Mouse (Mus musculus): Measurements from ENCODE around the gene Rrh.

The Rrh gene

DNA sequence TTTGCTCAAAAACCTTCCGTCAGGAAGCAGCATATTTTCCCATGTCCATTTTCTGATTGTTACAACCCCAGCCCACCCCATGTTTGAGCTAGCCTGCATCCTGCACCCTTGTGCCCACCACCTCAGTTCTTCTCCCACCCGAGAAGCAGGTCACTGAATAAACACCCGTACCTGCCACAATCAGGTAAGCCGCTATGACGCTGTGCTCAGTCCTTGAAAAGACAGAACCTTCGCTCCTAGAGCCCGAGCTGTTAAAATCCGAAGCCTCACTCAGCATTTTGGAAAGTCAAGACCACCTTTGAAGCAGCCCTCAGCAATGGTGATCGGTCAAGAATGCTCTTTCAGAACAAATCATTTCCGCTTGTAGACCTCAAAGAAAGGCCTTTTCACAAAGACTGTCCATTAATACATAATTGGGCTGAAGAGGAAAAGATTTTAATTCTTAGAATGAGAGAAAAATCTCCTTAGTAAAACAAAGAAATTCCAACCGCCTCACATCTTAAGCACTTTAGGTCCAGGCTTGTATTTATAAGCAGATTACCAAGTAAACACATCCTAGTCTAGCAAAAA lies at the start of gene Rrh:
TSS of gene Rrh (minus strand) at position 382 of the 570 bp plus-strand sequence.
- no peak for DNase-seq (ENCODE audit: extremely low read depth, insufficient read length, low spot score)

DNA sequence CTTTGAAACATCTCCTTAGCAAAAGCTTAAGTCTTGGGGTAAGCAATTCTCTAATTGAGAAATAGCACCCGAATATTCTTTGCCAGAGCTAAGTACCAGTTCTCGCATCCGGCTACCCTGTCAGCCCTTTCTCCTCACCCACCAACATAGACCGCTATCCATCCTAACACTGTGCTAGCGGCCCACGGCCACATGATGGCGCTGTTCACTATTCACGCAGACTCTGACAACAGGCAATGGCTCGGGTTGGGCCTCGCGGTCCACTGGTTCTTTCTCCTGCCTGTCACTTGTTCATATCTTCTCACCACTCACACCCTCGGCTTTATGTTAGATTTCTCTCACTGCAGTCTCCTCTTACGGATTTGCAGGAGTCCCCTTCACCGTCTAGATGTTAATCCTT lies 41.3 kb upstream of the Rrh start:
- DNase-seq (ENCODE audit: extremely low read depth, insufficient read length, low spot score) = no peak

DNA sequence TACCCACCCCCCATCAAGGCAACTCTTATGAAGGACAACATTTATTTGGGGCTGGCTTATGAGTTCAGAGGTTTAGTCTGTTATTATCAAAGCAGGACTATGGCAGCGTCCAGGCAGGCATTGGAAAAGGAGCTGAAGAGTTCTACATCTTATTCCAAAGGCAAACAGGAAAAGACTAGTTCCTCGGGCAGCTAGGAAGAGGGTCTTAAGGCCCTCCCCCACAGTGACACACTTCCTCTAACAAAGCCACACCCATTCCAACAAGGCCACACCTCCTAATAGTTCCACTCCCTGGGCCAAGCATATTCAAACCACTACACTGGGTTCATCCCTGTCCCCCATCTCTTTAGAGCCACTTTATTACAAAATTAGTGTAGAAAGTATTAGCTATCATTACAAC lies 40.2 kb upstream of the Rrh start:
- DNase-seq (ENCODE audit: extremely low read depth, insufficient read length, low spot score) = no peak

DNA sequence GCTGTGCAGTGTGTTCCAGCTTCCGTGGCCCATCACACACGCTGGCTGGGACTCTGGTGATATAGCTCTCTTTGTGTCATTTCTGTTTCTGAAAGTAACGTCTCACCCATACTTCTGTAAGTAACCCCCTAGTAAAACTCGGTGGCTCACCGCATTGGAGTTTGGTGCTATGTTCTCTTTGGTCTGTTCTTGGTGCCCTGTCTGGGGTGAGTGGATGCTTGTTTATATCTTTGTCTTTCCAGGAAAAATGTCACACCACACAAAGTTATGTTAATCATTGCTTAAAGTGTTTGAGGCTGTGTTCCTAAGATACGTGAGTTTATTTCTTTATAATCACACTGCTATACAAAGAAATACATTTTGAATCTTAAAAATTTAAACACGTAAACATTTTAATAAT lies 24.5 kb upstream of the Rrh start:
- no peak for DNase-seq (ENCODE audit: extremely low read depth, insufficient read length, low spot score)

DNA sequence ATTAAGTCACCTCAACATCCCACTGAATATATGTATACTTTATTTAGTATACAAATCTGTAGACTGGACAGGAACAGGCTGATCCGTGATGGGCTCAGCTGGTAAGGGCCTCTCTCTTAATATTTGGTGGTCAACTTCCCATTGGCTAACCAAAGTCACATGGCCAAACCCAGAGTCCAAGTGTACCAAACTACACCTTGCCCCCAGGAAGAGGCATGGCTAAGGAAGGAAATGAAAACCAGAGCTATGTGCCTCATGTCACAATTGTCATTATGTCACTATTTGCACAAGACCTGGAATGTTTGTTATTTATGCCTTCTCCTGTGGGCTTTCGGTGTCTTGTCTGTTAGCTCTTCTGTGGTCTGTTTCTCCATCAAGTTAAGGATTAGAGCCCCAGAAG lies 23.5 kb upstream of the Rrh start:
- no peak for DNase-seq (ENCODE audit: extremely low read depth, insufficient read length, low spot score)

- no peak for DNase-seq (ENCODE audit: extremely low read depth, insufficient read length, low spot score)
Measured at GRCm38 (mm10) chr3:129838017-129838416, 15.6 kb upstream of the Rrh start.

DNA sequence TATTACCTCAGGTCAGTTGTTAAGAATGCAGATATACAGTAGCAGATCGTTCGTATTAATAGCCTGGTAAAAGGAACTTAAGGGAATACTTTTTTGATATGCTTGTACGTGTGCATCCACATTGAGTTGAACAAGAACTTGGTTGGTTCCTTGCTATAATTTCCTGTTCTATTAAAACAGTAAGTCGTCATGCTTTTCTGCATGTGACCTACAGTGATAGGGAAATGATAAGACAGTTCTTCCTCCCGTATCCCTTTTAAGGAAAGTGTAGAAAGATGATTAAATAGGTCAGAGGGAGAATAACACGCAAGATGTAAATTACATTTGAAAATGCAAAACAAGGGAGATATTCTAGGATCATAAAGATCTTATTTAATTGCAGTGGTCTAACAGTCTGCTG lies 14.6 kb upstream of the Rrh start:
- no peak for DNase-seq (ENCODE audit: extremely low read depth, insufficient read length, low spot score)

- DNase-seq (ENCODE audit: extremely low read depth, insufficient read length, low spot score) = no peak
Measured at GRCm38 (mm10) chr3:129836051-129836697, 13.8 kb upstream of the Rrh start.

DNA sequence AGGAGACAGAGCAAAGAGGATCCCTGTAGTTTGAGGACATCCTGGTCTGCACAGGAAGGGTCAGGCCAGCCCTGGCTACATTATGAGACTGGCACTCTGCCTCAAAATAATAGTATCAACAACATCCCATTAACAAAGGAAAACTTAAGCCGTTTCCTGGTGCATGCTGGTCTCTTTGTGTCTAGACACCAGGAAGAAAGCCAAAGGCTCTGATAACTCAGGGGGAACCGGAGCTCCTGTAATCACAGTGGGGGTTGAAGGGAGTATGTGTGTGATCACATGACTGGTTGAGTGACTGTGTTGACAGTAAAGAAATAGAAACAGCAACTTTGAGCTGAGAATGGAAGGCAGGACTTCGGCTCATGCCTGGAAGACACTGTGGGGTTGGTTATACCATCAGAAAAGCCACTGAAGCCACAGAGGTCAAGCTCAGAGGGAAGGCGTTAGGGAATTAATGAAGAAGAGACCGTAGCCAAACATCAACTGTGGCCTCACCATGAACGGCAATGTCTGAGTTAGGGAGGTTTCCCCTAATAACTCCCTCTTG lies 13.1 kb upstream of the Rrh start, which contains the start of gene Cfi:
TSS of gene Cfi (plus strand) at position 497 of the 547 bp plus-strand sequence.
- DNase-seq (ENCODE audit: extremely low read depth, insufficient read length, low spot score) = no peak

GRCm38 (mm10) chr3:129831035-129831568 lies 8.7 kb upstream of the Rrh start, which contains the start of gene Gar1:
Gene Gar1 (minus strand): TSS chr3:129831396.
- DNase-seq (ENCODE audit: extremely low read depth, insufficient read length, low spot score) = peak; percentile 97

- DNase-seq (ENCODE audit: extremely low read depth, insufficient read length, low spot score) = no peak
Measured at GRCm38 (mm10) chr3:129830626-129831025, 8.2 kb upstream of the Rrh start.

DNA sequence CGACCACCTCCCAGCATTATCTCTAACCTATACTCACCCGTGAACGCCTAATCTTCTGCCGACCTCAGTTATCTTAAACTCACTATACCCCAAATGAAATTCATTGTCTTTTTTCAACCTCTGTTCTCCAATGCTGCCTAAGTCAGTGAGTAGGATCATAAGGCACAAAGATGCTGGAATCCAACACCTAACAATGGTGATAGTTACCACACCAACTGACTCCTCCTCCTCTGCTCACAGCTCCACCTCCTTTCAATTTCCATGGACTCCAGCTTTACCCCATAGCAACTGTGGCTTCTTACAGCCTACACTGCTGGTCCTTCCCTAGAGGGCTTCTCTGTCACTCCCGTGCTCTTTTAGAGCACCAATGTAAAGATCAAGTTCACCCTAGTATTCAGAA lies 5.3 kb upstream of the Rrh start:
- DNase-seq (ENCODE audit: extremely low read depth, insufficient read length, low spot score) = no peak

DNA sequence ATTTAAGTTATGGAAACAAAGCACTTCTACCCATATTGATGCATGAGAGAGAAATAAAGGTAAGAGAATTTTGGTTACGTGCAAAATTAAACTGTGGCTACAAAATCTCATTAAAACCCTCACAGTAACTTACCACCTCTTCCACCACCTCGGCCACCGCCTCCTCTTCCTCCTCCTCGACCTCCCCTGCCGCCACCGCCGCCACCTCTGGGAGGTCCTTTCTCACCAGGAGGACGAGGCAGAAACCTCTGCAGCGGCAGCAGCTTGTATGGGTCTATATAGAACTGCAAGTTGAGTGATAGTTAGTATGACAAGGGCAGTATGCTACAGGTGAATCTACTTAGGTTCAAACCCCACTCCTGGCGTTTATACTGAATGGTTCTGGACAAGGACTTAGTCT lies 4.3 kb upstream of the Rrh start:
- no peak for DNase-seq (ENCODE audit: extremely low read depth, insufficient read length, low spot score)

DNA sequence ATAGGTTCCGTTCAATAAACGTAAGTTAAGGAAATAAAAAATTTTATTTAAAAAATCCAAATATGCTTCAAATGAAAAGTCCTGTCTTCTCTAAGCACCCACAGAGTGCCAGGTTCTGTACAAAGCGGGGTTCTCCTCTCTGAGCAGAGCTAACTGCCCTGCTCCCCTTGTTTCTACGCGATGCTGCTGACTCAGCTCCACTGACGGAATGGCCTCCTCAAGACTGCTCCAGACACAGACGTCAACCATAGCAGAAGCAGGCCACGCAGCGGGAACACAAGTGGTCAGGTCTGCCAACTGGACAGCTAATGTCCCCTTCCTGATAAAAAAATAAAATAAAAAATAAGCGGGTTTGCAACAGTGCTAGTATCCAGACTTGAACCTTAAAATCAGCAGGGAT lies 2.5 kb upstream of the Rrh start:
- DNase-seq (ENCODE audit: extremely low read depth, insufficient read length, low spot score) = no peak

DNA sequence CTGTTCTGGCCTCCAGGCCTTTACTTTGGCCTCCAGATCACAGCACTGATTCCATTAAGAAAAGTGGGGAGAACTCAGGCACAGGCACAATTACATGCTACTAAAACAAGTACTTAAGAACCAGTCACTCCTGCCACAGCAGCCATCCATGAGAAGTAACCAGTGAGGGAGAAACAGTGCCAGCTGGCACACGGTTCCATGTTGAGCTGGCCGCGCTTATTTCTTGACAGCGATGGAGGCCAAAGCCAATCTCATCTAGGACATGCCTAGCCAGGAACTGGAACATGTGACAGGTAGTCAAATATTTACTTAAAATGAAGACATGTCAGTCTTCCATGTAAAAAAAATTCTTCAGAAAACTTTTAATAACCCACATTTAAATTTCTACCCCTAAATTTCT lies 1.8 kb upstream of the Rrh start:
- DNase-seq (ENCODE audit: extremely low read depth, insufficient read length, low spot score) = no peak

- no peak for DNase-seq (ENCODE audit: extremely low read depth, insufficient read length, low spot score)
Measured at GRCm38 (mm10) chr3:129823293-129823692, 906 bp upstream of the Rrh start.

- no peak for DNase-seq (ENCODE audit: extremely low read depth, insufficient read length, low spot score)
Measured at GRCm38 (mm10) chr3:129821736-129822135, 651 bp downstream of the Rrh start.

DNA sequence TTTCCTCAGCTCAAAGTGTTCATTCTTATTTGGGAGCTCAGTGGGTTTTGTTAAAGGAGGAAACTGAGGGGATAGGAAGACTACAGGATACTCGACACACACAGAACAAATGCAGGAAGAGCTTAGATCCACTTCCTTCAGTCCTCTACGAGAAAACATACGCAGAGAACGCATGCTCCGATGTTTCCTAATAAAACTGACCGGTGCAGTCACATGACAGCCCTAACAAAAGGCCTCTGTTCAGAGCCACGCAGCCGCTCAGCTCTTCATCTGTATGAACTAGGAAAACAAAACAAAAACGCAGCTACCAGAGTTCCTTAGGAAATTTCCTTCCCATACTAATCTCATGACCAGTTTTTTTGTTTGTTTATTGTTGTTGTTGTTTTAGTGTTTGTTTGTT lies 1.5 kb downstream of the Rrh start:
- no peak for DNase-seq (ENCODE audit: extremely low read depth, insufficient read length, low spot score)

DNA sequence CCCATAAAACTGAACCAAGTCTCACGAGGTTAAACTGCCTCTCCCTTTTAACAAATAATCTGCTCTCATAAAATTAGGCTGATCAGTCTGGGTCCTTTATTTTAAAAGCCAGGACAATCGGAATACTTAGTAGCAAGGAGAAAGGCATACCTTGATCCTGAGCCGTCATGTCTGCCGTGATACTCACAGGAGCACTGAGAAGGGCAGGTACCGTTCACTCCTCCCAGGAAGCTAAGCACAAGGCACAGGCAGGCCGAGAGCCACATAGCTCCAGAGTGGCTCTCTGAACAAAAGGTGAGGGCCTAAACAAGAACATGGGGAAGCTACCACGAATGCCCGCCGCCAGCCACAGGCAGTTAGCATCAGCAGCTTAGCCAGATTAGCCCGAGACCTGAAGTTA lies 18.6 kb downstream of the Rrh start, which contains the start of gene Lrit3:
TSS of gene Lrit3 (minus strand) at position 266 of the 400 bp plus-strand sequence.
- DNase-seq (ENCODE audit: extremely low read depth, insufficient read length, low spot score) = no peak

DNA sequence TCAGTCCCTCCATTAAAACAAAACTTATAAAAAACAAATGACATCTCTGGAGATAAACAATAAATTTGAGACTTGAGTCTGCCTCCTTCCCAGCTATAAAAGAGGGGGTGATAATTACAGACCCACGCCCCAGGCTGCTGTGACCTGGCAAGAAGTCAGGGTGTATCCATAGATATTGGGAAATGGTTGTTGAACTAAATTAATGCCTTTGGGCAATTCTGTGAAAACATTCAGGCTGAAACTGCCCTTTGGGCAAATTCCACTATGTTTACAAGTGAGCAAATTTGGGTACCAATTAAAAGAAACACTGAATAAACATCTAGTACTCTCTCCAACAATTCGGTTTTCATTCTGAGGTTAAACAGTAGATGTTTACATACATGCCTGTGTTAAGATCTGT lies 23.4 kb downstream of the Rrh start:
- no peak for DNase-seq (ENCODE audit: extremely low read depth, insufficient read length, low spot score)

GRCm38 (mm10) chr3:129798551-129798950 lies 23.8 kb downstream of the Rrh start:
- no peak for DNase-seq (ENCODE audit: extremely low read depth, insufficient read length, low spot score)

- DNase-seq (ENCODE audit: extremely low read depth, insufficient read length, low spot score) = no peak
Measured at GRCm38 (mm10) chr3:129797341-129797740, 25.0 kb downstream of the Rrh start.
